In the genomic region with DNA sequence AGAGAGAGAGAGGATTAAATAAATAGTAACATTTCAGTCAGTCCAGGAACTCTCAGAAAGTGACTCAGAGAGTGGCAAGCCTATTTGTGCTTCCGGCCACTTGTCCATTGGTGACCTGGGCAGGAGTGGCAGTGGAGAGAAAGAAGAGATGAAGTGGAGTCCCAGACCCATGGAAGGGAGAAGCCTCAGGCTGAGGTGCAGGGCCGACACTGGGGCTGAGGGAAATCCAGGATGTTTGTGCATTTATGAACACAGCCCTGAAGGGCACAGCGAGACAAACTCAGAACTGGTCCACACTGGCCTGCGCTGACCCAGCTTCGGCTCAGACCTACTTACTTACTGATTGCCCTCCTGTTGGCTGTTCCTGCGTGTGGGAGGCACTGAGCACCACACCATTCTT, we compare ENCODE assay signal across 27 mouse cellular contexts. TPM values are rescaled to one million over a fixed set of nuclear protein-coding genes. Genes with fewer than 3 reads are reported as not detected.
DNase-seq lines count a peak whose midpoint lies in the region; ATAC-seq and TF ChIP-seq lines count a peak whose summit lies in the region.
"Had no signal": no experiment of that assay in that cellular context is flagged by ENCODE, and none has a peak within 500 bp of the region (broad histone marks: within the 10 kb centered on the region; RNA-seq: fewer than 3 reads in every experiment).

No protein-coding gene starts in this region.

- no peak overlapping the region for H3K9ac ChIP-seq in kidney, postnatal 0 days (ENCODE audit: low read depth, low read length)
- no peak overlapping the region for H3K9ac ChIP-seq in lung, embryonic 16.5 days (ENCODE audit: low read length)
- no peak overlapping the region for H3K9ac ChIP-seq in stomach, postnatal 0 days (ENCODE audit: low read length)
- H3K9ac ChIP-seq in neural tube, embryonic 15.5 days (replicated peaks), result no peak overlapping the region
- H3K9ac ChIP-seq: forebrain, embryonic 15.5 days; heart, embryonic 13.5 days; liver, postnatal 0 days had no signal

- no peak for TF ChIP-seq CTCF in kidney, postnatal 0 days (IDR thresholded peaks at IDR 0.05; ENCODE audit: low read depth)
- TF ChIP-seq CTCF in stomach, postnatal 0 days (IDR thresholded peaks at IDR 0.05; ENCODE audit: low read depth), result no peak

- H3K27ac ChIP-seq in kidney, postnatal 0 days, result peak overlapping the region; percentile 42; the same call in 1 of the 2 replicates
- H3K27ac ChIP-seq in lung, embryonic 16.5 days (ENCODE audit: low read length), result 0 out of 2 replicates have a peak overlapping the region, but pooled peaks have one; percentile 16
- no peak overlapping the region for H3K27ac ChIP-seq in stomach, postnatal 0 days (replicated peaks)
- H3K27ac ChIP-seq in neural tube, embryonic 15.5 days (replicated peaks), result no peak overlapping the region
- H3K27ac ChIP-seq: embryonic facial prominence, embryonic 10.5 days; forebrain, embryonic 15.5 days; heart, embryonic 13.5 days had no signal

- H3K36me3 ChIP-seq in kidney, postnatal 0 days (ENCODE audit: insufficient read depth, low read length), result no peaks in the 10 kb centered on the region
- H3K36me3 ChIP-seq in lung, embryonic 16.5 days (ENCODE audit: control insufficient read depth, insufficient read depth, low read length), result no peaks in the 10 kb centered on the region
- no peaks in the 10 kb centered on the region for H3K36me3 ChIP-seq in stomach, postnatal 0 days (ENCODE audit: control insufficient read depth, insufficient read depth, low read length)
- H3K36me3 ChIP-seq in neural tube, embryonic 15.5 days, result no peaks in the 10 kb centered on the region
- H3K36me3 ChIP-seq: embryonic facial prominence, embryonic 10.5 days; forebrain, embryonic 15.5 days; heart, embryonic 13.5 days had no signal

- H3K9me3 ChIP-seq in kidney, postnatal 0 days (replicated peaks; ENCODE audit: low read length), result no peaks in the 10 kb centered on the region
- no peaks in the 10 kb centered on the region for H3K9me3 ChIP-seq in lung, embryonic 16.5 days (ENCODE audit: control insufficient read depth, low read length)
- no peaks in the 10 kb centered on the region for H3K9me3 ChIP-seq in stomach, postnatal 0 days (ENCODE audit: control insufficient read depth, low read length)
- no peaks in the 10 kb centered on the region for H3K9me3 ChIP-seq in neural tube, embryonic 15.5 days (replicated peaks)
- H3K9me3 ChIP-seq: embryonic facial prominence, embryonic 10.5 days; forebrain, embryonic 15.5 days; heart, embryonic 13.5 days had no signal

- TF ChIP-seq EP300 in stomach, postnatal 0 days (optimal IDR thresholded peaks at IDR 0.05), result no peak

- H3K4me3 ChIP-seq in kidney, postnatal 0 days (replicated peaks; ENCODE audit: low read depth, low read length), result no peak overlapping the region
- no peak overlapping the region for H3K4me3 ChIP-seq in lung, embryonic 16.5 days (ENCODE audit: low read length)
- H3K4me3 ChIP-seq in stomach, postnatal 0 days (ENCODE audit: low read depth, low read length), result no peak overlapping the region
- no peak overlapping the region for H3K4me3 ChIP-seq in neural tube, embryonic 15.5 days (replicated peaks)
- H3K4me3 ChIP-seq: embryonic facial prominence, embryonic 10.5 days; forebrain, embryonic 15.5 days; heart, embryonic 13.5 days had no signal

- peak; percentile 60 for DNase-seq in MN1 (ENCODE audit: low spot score)
- peak; percentile 26 for DNase-seq in kidney, postnatal 0 days (ENCODE audit: low spot score)
- peak; percentile 66 for DNase-seq in stomach, postnatal 0 days (ENCODE audit: low spot score)
- no peak for DNase-seq in embryo, embryonic 10.5 days (ENCODE audit: low spot score)
- DNase-seq in gastrocnemius, postnatal 4 days (ENCODE audit: low spot score in 2 of 2), result no peak
- DNase-seq: adrenal gland, postnatal 10 days; cerebellum, adult 11-12 months; cerebellum, postnatal 25 days; heart, adult 11 months; heart, postnatal 4 days; layer of hippocampus, postnatal 36 days; liver; liver, postnatal 0 days; thymus, adult 18-20 months had no signal

- ATAC-seq in kidney, postnatal 0 days (replicated peaks; ENCODE audit: low FRiP score, low read depth), result peak; percentile 50; the same call in 1 of the 2 replicates
- ATAC-seq in lung, embryonic 16.5 days (ENCODE audit: low read depth), result peak; percentile 62
- peak; percentile 79 for ATAC-seq in stomach, postnatal 0 days (ENCODE audit: low FRiP score, low TSS enrichment)
- no peak for ATAC-seq in neural tube, embryonic 15.5 days (ENCODE audit: low FRiP score)
- ATAC-seq: CD4-positive, CD25-positive, alpha-beta regulatory T cell, adult 4 months; forebrain, embryonic 15.5 days; liver, postnatal 0 days had no signal

- no peaks in the 10 kb centered on the region for H3K27me3 ChIP-seq in kidney, postnatal 0 days (ENCODE audit: insufficient read depth, low read length)
- H3K27me3 ChIP-seq in lung, embryonic 16.5 days (ENCODE audit: control insufficient read depth, insufficient read depth, low read depth, low read length), result no peaks in the 10 kb centered on the region
- no peaks in the 10 kb centered on the region for H3K27me3 ChIP-seq in stomach, postnatal 0 days (ENCODE audit: control insufficient read depth, insufficient read depth, low read length)
- H3K27me3 ChIP-seq in neural tube, embryonic 15.5 days (replicated peaks), result no peaks in the 10 kb centered on the region
- H3K27me3 ChIP-seq: forebrain, embryonic 15.5 days had no signal

- H3K4me1 ChIP-seq in kidney, postnatal 0 days (replicated peaks; ENCODE audit: insufficient read depth, low read length), result no peaks in the 10 kb centered on the region; the same call in 1 of the 2 replicates
- H3K4me1 ChIP-seq in lung, embryonic 16.5 days (replicated peaks; ENCODE audit: control insufficient read depth, insufficient read depth, low read length), result no peaks in the 10 kb centered on the region; the same call in 1 of the 2 replicates
- no peaks in the 10 kb centered on the region for H3K4me1 ChIP-seq in stomach, postnatal 0 days (replicated peaks; ENCODE audit: control insufficient read depth, insufficient read depth)
- peaks cover 6% of the 10 kb centered on the region; the same call in 1 of the 2 replicates for H3K4me1 ChIP-seq in neural tube, embryonic 15.5 days

- WGBS in kidney, postnatal 0 days, result 45% methylated on average over 6 of the region's 6 CpGs
- WGBS in lung, embryonic 16.5 days, result 49% methylated on average over 6 of the region's 6 CpGs
- WGBS in stomach, postnatal 0 days, result 63% methylated on average over 6 of the region's 6 CpGs
- WGBS in neural tube, embryonic 15.5 days, result 71% methylated on average over 6 of the region's 6 CpGs

- no peak overlapping the region for H3K4me2 ChIP-seq in kidney, postnatal 0 days (ENCODE audit: low read length)
- H3K4me2 ChIP-seq in lung, embryonic 16.5 days (ENCODE audit: low read depth, low read length), result no peak overlapping the region
- no peak overlapping the region for H3K4me2 ChIP-seq in stomach, postnatal 0 days (replicated peaks; ENCODE audit: low read depth)
- H3K4me2 ChIP-seq in neural tube, embryonic 15.5 days, result no peak overlapping the region
- H3K4me2 ChIP-seq: forebrain, embryonic 15.5 days; heart, embryonic 13.5 days had no signal

RNA-seq across cellular contexts. Expression of gene Pla2g1b, which starts 3.7 kb away (rescaled TPM):
- 0.97 and 0.98 TPM in 2 replicates for polyA plus RNA-seq in kidney, postnatal 0 days (2015; fragmentation: Nextera tagmentation; extraction: Ambion mirVana)
- polyA plus RNA-seq in lung, embryonic 16.5 days (2015; fragmentation: Nextera tagmentation; extraction: Ambion mirVana), result 9.7 and 9.8 TPM in 2 replicates
- 464 and 489 TPM in 2 replicates for polyA plus RNA-seq in stomach, postnatal 0 days (2015; fragmentation: Nextera tagmentation; extraction: Ambion mirVana)
- 0.81 and 1.1 TPM in 2 replicates for polyA plus RNA-seq in neural tube, embryonic 15.5 days (2015; fragmentation: Nextera tagmentation; extraction: Ambion mirVana)
- total RNA-seq in gastrocnemius, postnatal 4 days (2021), result not detected
- total RNA-seq: adrenal gland, postnatal 10 days; gastrocnemius, adult 18-20 months; heart, postnatal 4 days; layer of hippocampus, adult 18-20 months; layer of hippocampus, postnatal 36 days; left cerebral cortex, postnatal 36 days; megakaryocyte-erythroid progenitor cell, adult 5-6 weeks; midbrain, postnatal 0 days had no signal
- polyA plus RNA-seq: brain, embryonic 14.5 days; CD4-positive, CD25-positive, alpha-beta regulatory T cell, adult 4 months; embryonic facial prominence, embryonic 10.5 days; forebrain, embryonic 15.5 days; liver, postnatal 0 days; midbrain, postnatal 0 days; urinary bladder, adult 2 months had no signal

RNA-seq across cellular contexts. Expression of gene Sirt4, which starts 14.7 kb away (rescaled TPM):
- polyA plus RNA-seq in kidney, postnatal 0 days (2015; fragmentation: Nextera tagmentation; extraction: Ambion mirVana), result 19.6 and 20.2 TPM in 2 replicates
- polyA plus RNA-seq in lung, embryonic 16.5 days (2015; fragmentation: Nextera tagmentation; extraction: Ambion mirVana), result 28.1 and 31.4 TPM in 2 replicates
- polyA plus RNA-seq in stomach, postnatal 0 days (2015; fragmentation: Nextera tagmentation; extraction: Ambion mirVana), result 10.1 and 11.5 TPM in 2 replicates
- polyA plus RNA-seq in neural tube, embryonic 15.5 days (2015; fragmentation: Nextera tagmentation; extraction: Ambion mirVana), result 31.0 and 37.1 TPM in 2 replicates
- 10 to 100 TPM; 13.4 to 16.8 TPM for total RNA-seq in gastrocnemius, postnatal 4 days (2021)

RNA-seq across cellular contexts. Expression of gene Pxn, which starts 36.7 kb away (rescaled TPM):
- 48.3 and 53.1 TPM in 2 replicates for polyA plus RNA-seq in kidney, postnatal 0 days (2015; fragmentation: Nextera tagmentation; extraction: Ambion mirVana)
- 70.1 and 74.4 TPM in 2 replicates for polyA plus RNA-seq in lung, embryonic 16.5 days (2015; fragmentation: Nextera tagmentation; extraction: Ambion mirVana)
- polyA plus RNA-seq in stomach, postnatal 0 days (2015; fragmentation: Nextera tagmentation; extraction: Ambion mirVana), result 21.1 and 25.8 TPM in 2 replicates
- 21.3 and 28.2 TPM in 2 replicates for polyA plus RNA-seq in neural tube, embryonic 15.5 days (2015; fragmentation: Nextera tagmentation; extraction: Ambion mirVana)
- total RNA-seq in gastrocnemius, postnatal 4 days (2021), result 100 to 1,000 TPM; 170 to 175 TPM

RNA-seq across cellular contexts. Expression of gene Msi1, which starts 40.4 kb away (rescaled TPM):
- polyA plus RNA-seq in kidney, postnatal 0 days (2015; fragmentation: Nextera tagmentation; extraction: Ambion mirVana), result 12.4 and 13.3 TPM in 2 replicates
- 3.9 and 6.0 TPM in 2 replicates for polyA plus RNA-seq in lung, embryonic 16.5 days (2015; fragmentation: Nextera tagmentation; extraction: Ambion mirVana)
- polyA plus RNA-seq in stomach, postnatal 0 days (2015; fragmentation: Nextera tagmentation; extraction: Ambion mirVana), result 3.2 and 3.6 TPM in 2 replicates
- 29.4 and 37.9 TPM in 2 replicates for polyA plus RNA-seq in neural tube, embryonic 15.5 days (2015; fragmentation: Nextera tagmentation; extraction: Ambion mirVana)
- 1 to 10 TPM; 6.2 to 6.5 TPM for total RNA-seq in gastrocnemius, postnatal 4 days (2021)
- total RNA-seq: megakaryocyte-erythroid progenitor cell, adult 5-6 weeks had no signal
- polyA plus RNA-seq: CD4-positive, CD25-positive, alpha-beta regulatory T cell, adult 4 months had no signal

Comparison
In these comparisons a context has a peak if more than half of its experiments do, and no peak if none do; other contexts are left out.
1. DNase-seq: peak in MN1 (single experiment), kidney, postnatal 0 days (single experiment) and stomach, postnatal 0 days (single experiment); none in embryo, embryonic 10.5 days (single experiment) and gastrocnemius, postnatal 4 days (0 of 2).
2. H3K27ac ChIP-seq: peak in kidney, postnatal 0 days (single experiment) and lung, embryonic 16.5 days (single experiment); none in stomach, postnatal 0 days (single experiment) and neural tube, embryonic 15.5 days (single experiment).
3. RNA of gene Pla2g1b, which starts 3.7 kb away (polyA plus RNA-seq): 464 to 489 TPM in stomach, postnatal 0 days; 9.7 to 9.8 TPM in lung, embryonic 16.5 days, 0.97 to 0.98 TPM in kidney, postnatal 0 days and 0.81 to 1.1 TPM in neural tube, embryonic 15.5 days; every median in the first group is over 10 times any median in the second.